Mouse (Mus musculus) thymus, adult 18-20 months (tissue): ENCODE data around the gene Pgrmc1.
A peak's percentile ranks its signal among the peaks of the same experiment; 100 is the strongest.

Experiments
- DNase-seq, 2 experiments: peaks; one replicate each; pipeline ENCODE4 v3.0.0; 2022; ENCODE audit warnings: mixed read lengths in 2 of 2

Pgrmc1 gene

GRCm38 (mm10) chrX:36609117-36609516, 11.1 kb downstream of the Pgrmc1 start:
- DNase-seq: no peak

- no peak for DNase-seq
Observed at GRCm38 (mm10) chrX:36628102-36628501, 30.1 kb downstream of the Pgrmc1 start.

- no peak for DNase-seq
Observed at GRCm38 (mm10) chrX:36630771-36631170, 32.8 kb downstream of the Pgrmc1 start.

DNA sequence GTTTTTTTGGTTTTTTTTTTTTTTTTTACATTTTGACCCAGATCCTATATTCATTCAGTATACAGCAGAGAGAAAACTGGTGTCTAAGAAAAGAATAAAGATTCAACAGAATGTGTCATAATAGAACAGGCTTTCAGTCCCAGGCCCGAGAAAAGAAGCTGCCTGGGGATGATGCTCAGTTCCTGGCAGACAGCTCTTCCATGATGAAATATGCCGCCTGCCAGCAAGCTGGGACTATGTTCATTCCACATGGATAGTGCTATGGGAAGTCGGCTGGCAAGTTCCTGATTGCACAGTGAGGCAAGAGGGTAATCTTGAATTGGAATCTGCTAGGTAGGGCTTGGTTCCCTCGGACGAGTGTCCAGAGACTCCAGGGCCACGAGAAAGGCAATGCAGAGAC, 42.0 kb downstream of the Pgrmc1 start:
- no peak for DNase-seq

DNA sequence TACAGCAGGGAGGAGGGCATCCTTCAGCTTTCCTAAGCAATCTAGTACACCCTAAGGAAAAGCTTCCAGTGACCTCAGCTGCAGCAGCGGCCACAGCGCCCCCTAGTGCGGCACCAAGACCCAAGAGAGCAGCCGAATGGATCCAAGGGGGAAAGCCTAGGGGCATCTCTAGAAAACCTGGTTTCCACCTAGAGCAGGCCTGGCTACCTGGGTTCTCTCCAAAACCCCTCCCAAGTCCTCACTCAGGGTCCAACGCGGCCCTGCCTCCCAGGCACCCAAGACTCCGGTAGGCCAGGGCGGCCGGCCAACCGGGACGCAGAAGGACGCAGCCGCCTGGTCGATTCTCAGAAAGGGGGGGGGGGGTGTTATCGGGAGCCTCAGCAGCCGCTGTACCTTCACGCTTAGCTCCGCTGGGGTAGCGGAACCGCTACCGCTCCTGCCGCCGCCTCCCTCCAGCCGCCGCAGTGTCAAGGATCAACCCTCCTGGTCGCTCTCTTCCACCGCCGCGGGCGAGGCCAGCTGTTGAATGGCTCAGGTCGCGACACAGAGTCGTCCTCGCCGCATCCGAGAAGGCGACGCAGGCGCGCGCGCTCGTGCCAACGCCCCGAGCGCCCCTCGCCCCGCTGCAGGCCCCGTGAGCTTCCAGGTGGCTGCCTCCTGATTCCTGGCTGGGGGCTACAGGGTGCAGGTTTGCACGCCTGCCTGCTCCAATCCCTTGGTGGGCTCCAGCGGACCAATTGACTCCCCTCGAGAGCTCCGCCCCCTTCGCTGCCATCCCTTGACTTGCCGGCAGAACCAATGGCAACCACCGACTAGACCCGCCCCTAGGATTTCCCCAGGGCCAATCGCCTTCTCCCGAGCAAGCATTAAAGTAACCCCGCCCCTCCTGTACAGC, 46.9 kb downstream of the Pgrmc1 start, which contains the start of gene Akap17b:
TSS of gene Akap17b (minus strand) at position 739 of the 895 bp plus-strand sequence.
- DNase-seq: peak; percentile 74 to 79
